Mouse (Mus musculus) splenic B cell, adult 2 months (primary cell): Measurements from ENCODE around the gene Bpifb5.
"Not testable (repeated sequence)": the region's sequence is repeated elsewhere in the genome, so short reads cannot be mapped to it uniquely, and the experiment has no call there.

Experiments used
- DNase-seq: peaks from one replicate; pipeline ENCODE4 v3.0.0-alpha.2; 2011; ENCODE audit warnings: low read depth, low spot score
- H3K27me3 ChIP-seq: 2 replicates; pipeline ENCODE4 v1.6.1; 2012; ENCODE audit warnings: mild to moderate bottlenecking, low read length, moderate library complexity, mixed read lengths; ENCODE audit not compliant: control insufficient read depth, poor library complexity, insufficient read depth, severe bottlenecking
- H3K36me3 ChIP-seq: 2 replicates; pipeline ENCODE4 v1.6.1; 2012; ENCODE audit warnings: mild to moderate bottlenecking, low read length, moderate library complexity, mixed read lengths; ENCODE audit not compliant: control insufficient read depth, poor library complexity, insufficient read depth, severe bottlenecking

The Bpifb5 gene

GRCm38 (mm10) chr2:154211121-154211520 lies 12.4 kb upstream of the Bpifb5 start:
- H3K36me3 ChIP-seq = no peaks in the 10 kb centered on the region
- DNase-seq = no peak
- H3K27me3 ChIP-seq = no peaks in the 10 kb centered on the region

- Histone ChIP-seq H3K36me3 (no peaks in the 10 kb centered on the region), H3K27me3 (no peaks in the 10 kb centered on the region)
- DNase-seq = no peak
Observed at GRCm38 (mm10) chr2:154211881-154212280, 11.7 kb upstream of the Bpifb5 start.

GRCm38 (mm10) chr2:154215191-154215590 lies 8.4 kb upstream of the Bpifb5 start:
- H3K27me3 ChIP-seq = no peaks in the 10 kb centered on the region

GRCm38 (mm10) chr2:154219950-154220349 lies 3.6 kb upstream of the Bpifb5 start:
- Histone ChIP-seq H3K27me3 (no peaks in the 10 kb centered on the region), H3K36me3 (no peaks in the 10 kb centered on the region)
- no peak for DNase-seq

More at GRCm38 (mm10) chr2:154215191-154215590, 8.4 kb upstream of the Bpifb5 start:
- DNase-seq = peak; percentile 67
- H3K36me3 ChIP-seq = no peaks in the 10 kb centered on the region

GRCm38 (mm10) chr2:154223917-154224273 lies 353 bp downstream of the Bpifb5 start:
- no peak for DNase-seq
- Histone ChIP-seq H3K27me3 (no peaks in the 10 kb centered on the region), H3K36me3 (no peaks in the 10 kb centered on the region)

GRCm38 (mm10) chr2:154226991-154227390 lies 3.4 kb downstream of the Bpifb5 start:
- no peaks in the 10 kb centered on the region for H3K36me3 ChIP-seq
- no peaks in the 10 kb centered on the region for H3K27me3 ChIP-seq
- DNase-seq = no peak

- no peaks in the 10 kb centered on the region for H3K36me3 ChIP-seq
- no peak for DNase-seq
- H3K27me3 ChIP-seq = no peaks in the 10 kb centered on the region
Observed at GRCm38 (mm10) chr2:154227830-154228229, 4.3 kb downstream of the Bpifb5 start.

- no peaks in the 10 kb centered on the region for H3K36me3 ChIP-seq
- no peaks in the 10 kb centered on the region for H3K27me3 ChIP-seq
- no peak for DNase-seq
Observed at GRCm38 (mm10) chr2:154233426-154233825, 9.9 kb downstream of the Bpifb5 start.

GRCm38 (mm10) chr2:154240771-154241170 lies 17.2 kb downstream of the Bpifb5 start:
- DNase-seq = no peak
- H3K27me3 ChIP-seq = no peaks in the 10 kb centered on the region
- no peaks in the 10 kb centered on the region for H3K36me3 ChIP-seq

GRCm38 (mm10) chr2:154242726-154243125 lies 19.2 kb downstream of the Bpifb5 start:
- not testable (repeated sequence) for H3K36me3 ChIP-seq, H3K27me3 ChIP-seq, DNase-seq

- DNase-seq = no peak
Observed at GRCm38 (mm10) chr2:154243356-154244036, 20.0 kb downstream of the Bpifb5 start.

GRCm38 (mm10) chr2:154245322-154245721 lies 21.8 kb downstream of the Bpifb5 start:
- Histone ChIP-seq H3K27me3 (no peaks in the 10 kb centered on the region), H3K36me3 (no peaks in the 10 kb centered on the region)
- no peak for DNase-seq

More at GRCm38 (mm10) chr2:154243356-154244036, 20.0 kb downstream of the Bpifb5 start:
- Histone ChIP-seq H3K27me3 (no peaks in the 10 kb centered on the region), H3K36me3 (no peaks in the 10 kb centered on the region)

- DNase-seq, H3K36me3 ChIP-seq, H3K27me3 ChIP-seq: not testable (repeated sequence)
Observed at GRCm38 (mm10) chr2:154255254-154255653, 31.7 kb downstream of the Bpifb5 start.

GRCm38 (mm10) chr2:154255770-154256169 lies 32.2 kb downstream of the Bpifb5 start:
- Histone ChIP-seq H3K27me3 (no peaks in the 10 kb centered on the region), H3K36me3 (no peaks in the 10 kb centered on the region)
- DNase-seq = no peak

GRCm38 (mm10) chr2:154257554-154257953 lies 34.0 kb downstream of the Bpifb5 start, which contains the start of gene Bpifb9a:
TSS of gene Bpifb9a (plus strand) at chr2:154257854.
- not testable (repeated sequence) for H3K27me3 ChIP-seq, H3K36me3 ChIP-seq, DNase-seq

- H3K36me3 ChIP-seq, DNase-seq, H3K27me3 ChIP-seq: not testable (repeated sequence)
Observed at GRCm38 (mm10) chr2:154264397-154264796, 40.9 kb downstream of the Bpifb5 start.
